Mouse (Mus musculus) kidney, postnatal 10 days (tissue): ENCODE measurements at regions not wholly inside any gene's neighbourhood (a gene's known extent, or its start where the extent isn't known, plus 50 kb on each side); places are given as distances from the start of the nearest gene placed in this dataset.
A peak's percentile ranks its signal among the peaks of the same experiment; 100 is the strongest.

ENCODE experiments used
- DNase-seq: peaks from one replicate; pipeline ENCODE4 v3.0.0; 2021; ENCODE audit warnings: mixed read lengths

DNA sequence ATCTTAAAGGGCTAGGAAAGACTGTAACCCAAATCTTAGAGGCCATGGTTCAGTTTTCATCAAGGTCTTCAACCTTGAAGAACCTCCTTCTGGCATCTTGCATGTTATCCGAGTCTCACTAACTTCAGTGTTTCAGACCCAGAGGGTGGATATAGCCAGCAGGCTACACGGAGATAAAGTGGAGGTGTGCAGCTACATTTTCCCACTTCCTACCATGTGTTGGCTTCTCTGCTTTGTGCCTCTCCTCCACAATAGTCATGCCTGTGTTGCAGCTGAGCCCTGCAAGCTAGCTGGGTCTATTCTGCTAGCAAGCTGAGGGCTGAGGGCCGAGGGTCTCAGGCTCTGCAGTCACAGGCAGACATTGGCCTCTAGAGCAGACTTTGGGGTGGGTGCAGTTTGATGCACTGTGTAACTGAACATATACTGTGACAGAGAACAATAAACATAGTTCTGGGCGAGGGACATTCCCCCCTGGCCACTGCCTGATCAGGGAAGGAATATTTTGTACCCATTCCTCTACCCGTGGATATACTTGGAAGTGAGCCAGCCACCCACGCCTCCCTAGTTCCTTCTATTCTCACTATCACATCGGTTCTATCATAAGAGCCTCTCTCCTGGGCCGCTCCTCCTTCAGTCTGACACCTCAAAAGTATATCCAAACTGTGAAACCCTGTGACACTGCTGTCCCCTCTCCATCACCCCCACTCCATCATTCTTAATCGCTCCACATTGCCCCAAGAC, 152.6 kb upstream of the Mycn start:
- DNase-seq, result no peak

GRCm38 (mm10) chr12:13085951-13086350, 144.2 kb upstream of the Mycn start:
- DNase-seq, result no peak

DNA sequence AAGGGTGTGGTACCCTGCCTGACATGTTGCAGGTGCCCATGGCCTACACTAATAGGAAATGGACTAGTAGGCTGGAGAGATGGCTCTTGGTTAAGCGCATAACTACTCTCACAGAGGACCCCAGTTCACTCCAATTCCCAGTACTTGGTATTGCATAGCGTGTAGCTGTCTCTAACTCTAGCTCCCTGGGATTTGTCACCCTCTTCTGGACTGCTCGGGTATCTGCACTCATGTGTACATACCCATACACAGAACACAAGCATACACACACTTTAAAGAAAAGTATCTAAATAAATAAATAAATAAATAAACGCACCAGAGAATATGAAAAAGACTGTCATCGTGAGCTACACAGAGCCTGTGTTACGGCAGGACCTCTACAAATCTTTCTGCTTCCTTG, 143.8 kb upstream of the Mycn start:
- no peak for DNase-seq

DNA sequence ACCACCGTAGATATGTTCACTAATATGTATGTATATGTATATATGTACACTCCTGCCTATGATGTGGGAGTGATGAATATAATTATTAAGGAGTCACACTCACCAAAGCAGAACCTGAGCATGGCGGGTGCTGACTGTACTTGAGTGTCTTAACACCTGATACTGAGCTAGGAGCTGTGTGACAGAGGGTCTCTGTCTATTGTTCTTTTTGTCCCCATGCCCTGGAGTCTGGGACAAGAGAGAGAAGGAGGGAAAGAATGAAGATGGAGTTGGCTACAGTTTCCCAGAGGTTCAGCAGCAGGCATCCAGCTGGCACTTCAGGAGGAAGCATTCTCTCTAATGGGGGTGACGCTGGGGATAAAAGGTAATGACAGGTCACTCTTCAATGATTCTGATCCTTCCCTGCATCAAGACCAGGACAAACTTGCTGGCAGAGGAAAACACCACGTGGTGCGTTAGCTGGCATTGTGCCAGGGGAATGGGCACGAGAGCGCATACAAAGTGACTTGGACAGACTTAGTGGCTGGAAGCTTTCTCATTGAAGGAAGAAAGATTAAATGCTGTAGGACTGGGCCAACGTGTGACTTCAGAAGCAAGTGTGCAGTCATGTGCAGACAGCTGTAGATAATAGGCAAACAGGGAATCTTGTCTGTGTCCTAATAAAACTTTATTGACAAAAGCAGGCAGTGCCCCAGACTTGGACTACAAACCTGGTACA, 141.8 kb upstream of the Mycn start:
- DNase-seq, result peak; percentile 76

DNA sequence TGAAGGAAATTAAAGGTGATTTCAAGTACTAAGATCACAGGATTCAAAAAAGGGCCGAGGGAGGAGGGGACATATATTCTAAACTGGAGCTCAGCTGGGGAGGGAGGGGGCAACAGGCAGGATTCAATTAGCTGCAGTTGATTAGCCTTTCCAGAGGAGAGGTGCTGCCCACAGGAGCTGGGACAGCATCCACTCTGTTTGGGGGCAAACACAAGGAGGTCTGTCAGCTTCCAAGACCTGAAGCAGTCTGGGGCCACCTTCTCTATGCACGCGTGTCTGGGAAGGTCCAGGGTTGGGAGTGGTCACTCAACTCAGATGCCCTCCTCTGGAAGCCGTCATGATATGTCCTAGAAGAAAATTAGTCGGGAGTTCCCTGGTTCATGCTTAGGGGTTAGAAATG, 139.1 kb upstream of the Mycn start:
- no peak for DNase-seq

DNA sequence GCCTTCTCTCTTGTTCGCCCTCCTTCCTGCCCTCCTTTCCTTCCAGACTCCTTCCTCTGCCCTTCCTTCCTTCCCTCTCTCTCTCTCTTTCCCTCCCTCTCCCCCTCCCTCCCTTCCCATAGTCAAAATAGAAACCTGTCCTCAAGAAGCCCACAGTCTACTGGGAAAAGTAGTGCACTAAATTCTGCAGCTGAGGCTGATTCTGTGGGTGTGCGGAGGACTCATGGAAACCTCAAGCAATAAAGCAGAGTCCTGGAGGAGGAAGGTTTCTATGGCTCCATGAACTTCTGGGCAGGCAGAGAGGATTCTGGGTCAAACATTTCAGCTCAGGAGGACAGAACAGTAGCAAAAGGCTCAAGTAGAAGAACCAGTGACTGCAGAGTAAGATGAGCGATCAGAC, 138.1 kb upstream of the Mycn start:
- no peak for DNase-seq

DNA sequence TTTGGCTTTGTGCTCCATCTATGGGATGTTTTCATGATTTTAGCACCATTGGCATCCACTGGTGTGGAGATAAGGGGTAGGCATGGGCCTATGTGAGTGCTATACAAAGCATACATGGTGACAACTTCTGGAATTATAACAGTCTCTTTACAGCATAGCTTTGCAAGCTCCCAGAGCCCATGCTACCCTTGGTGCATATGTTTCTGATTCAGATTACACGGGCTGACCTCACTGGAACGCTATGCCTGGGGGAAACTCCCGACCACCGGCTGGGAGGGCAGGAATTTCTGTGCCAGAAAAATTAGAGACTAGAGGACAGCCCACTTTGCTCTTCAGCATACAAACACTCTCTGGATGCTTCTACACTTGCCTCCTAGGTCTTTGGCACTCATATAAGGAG, 136.0 kb upstream of the Mycn start:
- no peak for DNase-seq

GRCm38 (mm10) chr12:13076699-13077287, 135.1 kb upstream of the Mycn start:
- no peak for DNase-seq

DNA sequence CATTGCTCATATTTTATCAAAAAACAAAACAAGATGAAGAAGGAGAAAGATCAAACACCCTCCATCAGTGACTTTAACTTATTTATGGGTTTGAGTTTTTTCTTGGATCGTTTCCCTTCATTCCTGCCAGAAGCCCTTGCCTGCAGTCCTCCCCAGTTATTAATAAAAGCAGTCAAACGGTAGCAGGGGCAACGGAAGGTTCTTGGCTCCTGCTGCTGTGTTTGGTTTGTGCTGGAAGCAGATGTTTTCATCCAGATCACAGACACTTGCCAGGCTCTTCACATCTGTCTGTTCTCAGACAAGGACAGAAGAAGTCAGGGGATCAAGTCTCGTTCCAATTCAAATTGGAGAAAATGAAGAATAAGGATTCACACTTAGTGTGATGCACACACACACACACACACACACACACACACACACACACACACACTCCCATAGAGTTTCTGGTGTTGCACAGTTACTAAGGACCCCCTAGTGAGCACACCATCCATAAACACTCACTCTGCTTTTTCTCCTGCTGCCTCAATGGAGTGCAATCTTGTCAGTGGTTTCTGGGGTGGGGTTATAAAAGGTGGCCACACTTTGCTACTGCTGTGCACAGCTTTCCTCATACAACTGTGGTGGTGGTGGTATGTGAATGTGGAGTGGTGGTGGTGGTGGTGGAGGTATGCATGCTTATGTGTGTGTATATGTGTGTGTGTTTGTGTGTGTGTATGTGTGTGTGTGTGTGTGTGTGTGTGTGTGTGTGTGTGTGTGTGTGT, 131.6 kb upstream of the Mycn start:
- DNase-seq, result peak; percentile 15

GRCm38 (mm10) chr12:13067295-13067694, 125.6 kb upstream of the Mycn start:
- no peak for DNase-seq

GRCm38 (mm10) chr12:13066604-13067181, 125.0 kb upstream of the Mycn start:
- peak; percentile 28 for DNase-seq

DNA sequence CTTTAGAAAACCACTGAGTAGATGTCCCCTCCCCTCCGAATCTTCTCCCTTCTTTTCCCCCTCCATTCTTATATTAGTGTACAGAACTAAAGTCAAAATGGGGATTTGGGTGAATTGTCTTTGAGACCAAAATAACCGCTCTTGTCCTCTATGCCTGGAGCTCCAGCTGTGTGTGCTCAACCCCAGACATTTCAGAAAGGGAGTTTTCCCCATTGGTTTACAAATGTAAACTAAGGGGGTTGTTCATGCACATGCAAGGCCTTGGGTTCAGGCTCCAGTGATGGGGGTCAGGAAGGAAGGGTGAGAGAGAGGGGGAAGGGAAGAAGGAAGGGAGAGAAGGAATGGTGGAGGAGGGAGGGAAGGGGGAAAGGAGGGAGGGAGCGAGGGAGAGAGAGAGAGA, 117.8 kb upstream of the Mycn start:
- no peak for DNase-seq

GRCm38 (mm10) chr12:13056246-13056645, 114.5 kb upstream of the Mycn start:
- DNase-seq, result no peak

GRCm38 (mm10) chr12:13054611-13055010, 112.9 kb upstream of the Mycn start:
- no peak for DNase-seq

- no peak for DNase-seq
These were observed 112.0 kb upstream of the Mycn start for GRCm38 (mm10) chr12:13053746-13054145.

- DNase-seq, result no peak
These were observed 111.3 kb upstream of the Mycn start for GRCm38 (mm10) chr12:13052845-13053623.

DNA sequence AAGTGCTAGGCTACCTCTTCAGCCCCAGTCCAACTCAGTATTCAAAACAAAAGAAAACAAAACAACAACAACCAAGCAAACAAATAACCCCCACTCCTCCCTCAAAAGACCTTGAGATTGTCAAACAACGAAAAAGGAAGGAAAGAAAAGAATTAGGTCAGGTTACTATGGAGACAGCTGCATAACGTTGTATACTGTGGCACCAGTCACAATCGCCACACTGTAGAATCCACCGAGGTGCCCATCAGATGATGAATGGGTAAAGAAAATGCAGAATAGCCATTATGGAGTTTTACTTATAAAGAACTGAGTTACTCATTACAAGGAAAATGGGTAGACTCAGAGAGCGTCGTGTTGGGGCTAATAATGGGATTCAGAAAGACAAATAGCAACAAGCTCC, 110.5 kb upstream of the Mycn start:
- DNase-seq, result no peak

GRCm38 (mm10) chr12:13049659-13050058, 107.9 kb upstream of the Mycn start:
- peak; percentile 74 for DNase-seq

DNA sequence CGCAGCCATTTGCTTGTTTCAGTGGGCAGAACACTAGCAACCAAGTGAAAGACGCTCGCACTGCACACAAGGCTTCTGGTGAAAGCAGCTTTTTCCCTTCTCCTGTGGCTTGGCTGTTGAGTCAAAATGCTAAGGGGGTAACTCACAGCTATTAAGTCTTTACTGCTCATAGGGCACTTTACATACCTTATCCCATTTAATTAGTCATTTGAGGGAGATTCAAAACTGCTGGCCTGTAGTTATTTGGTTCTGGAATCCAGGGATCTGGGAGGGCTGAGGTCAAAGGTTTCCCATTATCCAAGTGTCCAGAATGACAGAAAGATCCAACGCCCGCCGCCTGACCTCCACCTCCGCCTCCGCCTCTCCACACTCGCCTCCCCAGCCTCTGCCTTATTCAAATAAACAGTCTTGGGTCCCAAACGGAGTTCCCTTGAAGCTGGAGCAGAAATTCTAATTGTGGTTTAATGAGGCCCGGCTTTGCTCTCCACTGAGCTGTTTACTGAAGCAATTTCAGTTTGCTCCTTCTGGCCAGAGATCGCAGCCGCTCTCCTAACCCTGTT, 106.5 kb upstream of the Mycn start:
- peak; percentile 78 for DNase-seq

- DNase-seq, result no peak
These were observed 101.2 kb upstream of the Mycn start for GRCm38 (mm10) chr12:13042934-13043333.

- DNase-seq, result no peak
These were observed 93.5 kb upstream of the Mycn start for GRCm38 (mm10) chr12:13035108-13035741.
